Mouse (Mus musculus): ENCODE results near the gene Lrrc42. TPM values are rescaled to one million over a fixed set of nuclear protein-coding genes. Genes with fewer than 3 reads are reported as not detected.

The Lrrc42 gene
- total RNA-seq, 2 experiments from 2014 or later, result 29.7 to 32.0 TPM

DNA sequence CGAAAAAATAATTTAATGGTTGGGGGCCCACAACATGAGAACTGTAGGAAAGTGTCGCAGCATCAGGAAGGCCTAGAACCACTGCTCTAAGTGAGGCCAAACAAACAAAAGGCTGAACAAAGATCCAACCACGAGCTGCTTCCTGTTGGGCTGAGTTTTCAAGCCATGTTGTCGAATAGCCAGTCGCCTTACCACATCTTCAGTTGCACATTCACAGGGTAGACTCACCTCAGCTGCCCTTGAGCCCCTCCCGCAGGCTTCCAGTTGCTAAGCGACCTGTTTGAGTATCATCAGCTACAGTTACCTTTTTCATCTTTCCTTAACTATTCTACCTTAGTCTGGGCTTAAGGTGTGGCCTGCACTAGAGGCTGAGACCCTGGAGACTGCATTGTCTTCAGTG is 50.3 kb downstream of the Lrrc42 start:
- no peak for DNase-seq (ENCODE audit: low spot score in 2 of 2)

DNA sequence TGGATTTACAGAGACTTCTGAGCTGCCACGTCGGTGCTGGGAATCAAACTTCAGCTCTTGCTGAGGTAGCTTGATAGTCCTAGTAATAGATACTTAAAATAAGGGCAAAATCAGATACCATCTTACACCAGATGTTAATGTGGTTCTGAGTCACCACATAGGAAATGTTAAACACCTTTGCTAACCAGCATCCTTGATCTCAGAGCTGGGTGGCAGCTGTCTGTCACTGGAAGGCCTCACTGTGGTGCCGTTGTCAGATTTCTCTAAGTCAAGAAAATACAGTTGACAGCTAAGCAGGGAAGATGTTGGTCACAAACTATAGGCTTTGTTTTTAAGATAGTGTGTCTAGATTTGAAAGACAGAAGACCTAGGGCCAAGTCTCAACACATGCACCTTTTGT is 51.6 kb downstream of the Lrrc42 start:
- no peak for DNase-seq (ENCODE audit: low spot score in 2 of 2)

DNA sequence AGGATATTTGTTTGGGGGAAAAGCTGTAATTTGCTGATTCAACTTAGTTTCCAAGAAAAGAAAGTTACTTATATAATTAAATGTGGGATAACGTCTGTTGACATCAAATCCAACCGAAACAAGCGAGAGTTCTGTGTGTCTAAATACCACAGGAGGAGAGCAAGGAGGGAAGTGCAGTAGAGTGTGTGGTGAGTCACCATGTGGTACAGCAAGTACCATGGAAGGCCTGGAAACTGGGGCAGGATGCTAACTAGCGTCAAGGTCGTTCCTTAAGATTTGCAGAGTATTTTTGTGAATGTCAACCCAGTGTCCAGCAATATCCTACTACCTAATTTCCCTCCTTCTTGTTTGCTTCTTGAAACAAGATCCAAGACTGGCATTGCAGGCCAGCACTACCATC is 55.3 kb downstream of the Lrrc42 start:
- no peak for DNase-seq (ENCODE audit: low spot score in 2 of 2)

DNA sequence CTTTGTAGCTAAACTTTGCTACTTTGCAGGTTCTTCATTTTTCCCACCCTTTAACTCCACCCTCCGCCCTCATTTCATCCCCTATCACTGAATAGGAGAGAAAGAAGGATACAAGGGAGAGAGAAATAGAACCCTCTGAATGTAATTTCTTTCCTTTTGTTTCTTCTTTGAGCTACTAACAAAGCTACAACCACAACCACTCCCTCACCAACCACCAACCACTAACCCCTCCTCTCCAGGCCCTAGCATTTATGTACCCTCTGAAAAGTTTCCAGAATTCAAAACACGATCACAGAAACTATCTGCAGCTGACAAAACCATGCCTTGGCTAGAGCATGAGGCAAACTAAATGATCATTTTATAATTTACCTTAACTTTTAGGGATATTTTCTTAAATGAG is 56.9 kb downstream of the Lrrc42 start:
- DNase-seq (ENCODE audit: low spot score in 2 of 2), result no peak

DNA sequence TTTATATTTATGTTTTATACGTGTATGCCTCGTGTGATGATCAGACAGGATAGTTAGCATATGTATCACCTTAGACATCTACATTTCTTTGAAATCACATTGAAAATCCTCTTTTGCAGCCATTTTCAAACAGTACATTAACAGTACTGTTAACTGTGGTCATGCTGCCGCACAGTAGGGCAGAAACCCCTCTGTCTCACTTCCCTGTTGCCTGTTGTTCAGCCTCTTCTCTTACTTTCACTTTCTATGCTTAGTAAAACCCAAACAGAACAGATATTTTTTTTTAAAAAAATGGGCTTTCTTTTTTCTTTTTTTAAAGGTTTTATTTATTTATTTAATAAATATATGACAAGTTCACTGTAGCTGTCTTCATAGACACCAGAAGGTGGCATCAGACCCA is 59.5 kb downstream of the Lrrc42 start:
- no peak for DNase-seq (ENCODE audit: low spot score in 2 of 2)

DNA sequence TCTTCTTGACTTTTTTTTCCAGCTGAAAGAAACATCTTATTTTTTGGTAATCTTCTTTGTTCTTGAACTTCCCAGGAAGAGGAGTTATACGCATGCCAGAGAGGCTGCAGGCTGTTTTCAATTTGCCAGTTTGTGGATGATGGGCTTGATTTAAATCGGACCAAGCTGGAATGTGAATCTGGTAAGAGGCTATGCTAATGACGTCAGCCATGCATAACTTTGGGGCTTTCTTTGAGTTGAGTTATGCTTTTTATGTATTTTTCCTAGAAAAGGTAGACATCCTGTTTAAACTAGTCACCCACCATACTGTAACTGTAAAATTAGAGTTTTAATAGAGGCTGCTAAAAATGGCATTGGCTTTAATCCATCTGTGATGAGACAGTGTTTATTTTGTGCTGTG is 67.6 kb downstream of the Lrrc42 start:
- DNase-seq (ENCODE audit: low spot score in 2 of 2), result no peak

Other genes with a start within 250 kb of the Lrrc42 start
- 10 to 100 TPM; 54.8 to 64.0 TPM for gene Mrpl37, start 186.7 kb downstream of the Lrrc42 start, total RNA-seq (2021)
- 1 to 10 TPM; 6.3 to 7.6 TPM for gene Cyb5rl, start 186.5 kb downstream of the Lrrc42 start, total RNA-seq (2021)
- gene Cdcp2, start 156.6 kb downstream of the Lrrc42 start, total RNA-seq (2021), result not detected
- 100 to 1,000 TPM; 233 to 241 TPM for gene Tmem59, start 75.1 kb downstream of the Lrrc42 start, total RNA-seq (2021)
- 10 to 100 TPM; 14.0 to 15.9 TPM for gene Tceanc2, start 74.4 kb downstream of the Lrrc42 start, total RNA-seq (2021)
- gene Ldlrad1, start 44.4 kb downstream of the Lrrc42 start, total RNA-seq (2021), result not detected
- gene Hspb11, start 61 bp upstream of the Lrrc42 start, total RNA-seq (2021), result 10 to 100 TPM; 17.8 to 18.6 TPM
- gene Dio1, start 53.6 kb upstream of the Lrrc42 start, total RNA-seq (2021), result not detected
- gene Yipf1, start 60.8 kb upstream of the Lrrc42 start, total RNA-seq (2021), result 10 to 100 TPM; 45.2 to 47.4 TPM
- 10 to 100 TPM in 1 of 2 experiments, 1 to 10 TPM in 1; 9.7 to 11.6 TPM for gene Ndc1, start 114.3 kb upstream of the Lrrc42 start, total RNA-seq (2021)
- under 1 TPM; 0.93 to 0.94 TPM for gene Glis1, start 181.1 kb upstream of the Lrrc42 start, total RNA-seq (2021)

Measured in left cerebral cortex, adult 18-20 months (tissue).